Mouse (Mus musculus) kidney, adult 2 months (tissue): ENCODE measurements around the gene Sfxn4. TPM values are rescaled to one million over a fixed set of nuclear protein-coding genes. Genes with fewer than 3 reads are reported as not detected.

Experiments used
- DNase-seq: peaks from one replicate; pipeline ENCODE4 v3.0.0; 2021
- H3K27ac ChIP-seq: fragments of 200-500 bp; 2 replicates; pipeline ENCODE4 v1.5.1; 2012; ENCODE audit warnings: low read depth, low read length, control low read depth, inconsistent platforms; ENCODE audit not compliant: insufficient read depth
- H3K27me3 ChIP-seq: fragments of 200-500 bp; replicated peaks from 2 replicates; pipeline ENCODE4 v1.6.1; 2012; ENCODE audit warnings: mild to moderate bottlenecking, moderate library complexity, low read length, inconsistent platforms; ENCODE audit not compliant: control insufficient read depth, insufficient read depth
- H3K36me3 ChIP-seq: fragments of 200-500 bp; 2 replicates; pipeline ENCODE4 v1.6.1; 2012; ENCODE audit warnings: mild to moderate bottlenecking, moderate library complexity, low read length, inconsistent platforms; ENCODE audit not compliant: control insufficient read depth, insufficient read depth
- H3K4me1 ChIP-seq: fragments of 200-500 bp; 2 replicates; pipeline ENCODE4 v1.6.1; 2011; ENCODE audit warnings: low read length; ENCODE audit not compliant: control insufficient read depth, insufficient read depth
- H3K4me3 ChIP-seq: fragments of 200-500 bp; 2 replicates; pipeline ENCODE4 v1.5.1; 2011; ENCODE audit warnings: mild to moderate bottlenecking, low read depth, low read length, control low read depth; ENCODE audit not compliant: insufficient read depth
- CTCF ChIP-seq: fragments of 200-500 bp; conservative IDR thresholded peaks from 2 replicates; pipeline ENCODE4 v1.5.1; 2011; ENCODE audit warnings: low read depth, mild to moderate bottlenecking, control low read depth, low read length, moderate library complexity, mixed read lengths; ENCODE audit not compliant: insufficient read depth, insufficient read length
- POLR2A ChIP-seq: fragments of 200-500 bp; IDR thresholded peaks from one replicate; pipeline ENCODE4 v1.6.1; 2011; ENCODE audit warnings: low read depth, low read length, control low read depth
- WGBS: fragments of 180-500 bp; shearing (Covaris S2); methylation state at CpG from one replicate; pipeline ENCODE4 v1.1.7; 2018; 5-methylcytosine and 5-hydroxymethylcytosine counted together
- polyA plus RNA-seq: library from polyadenylated mRNA; depleted of rRNA; stranded (reverse); fragments of >200 nt; gene quantifications from 2 replicates; pipeline ENCODE4 v1.2.3, GENCODE M21; 2012

Sfxn4 gene
- polyA plus RNA-seq, 1 experiment: 3.6 TPM

- TF ChIP-seq CTCF (no peak), POLR2A (no peak)
- DNase-seq: no peak
- H3K36me3 ChIP-seq: peaks cover 9% of the 10 kb centered on the region; the same call in 1 of the 2 replicates
- H3K4me1 ChIP-seq: no peaks in the 10 kb centered on the region
- no peaks in the 10 kb centered on the region for H3K27me3 ChIP-seq
- 92% methylated on average over 6 of the region's 6 CpGs for WGBS
- H3K4me3 ChIP-seq: no peak overlapping the region
- no peak overlapping the region for H3K27ac ChIP-seq
Measured at GRCm38 (mm10) chr19:60818677-60819076, 42.6 kb downstream of the Sfxn4 start.

- 0 out of 2 replicates have a peak, but pooled peaks cover 3% of the 10 kb centered on the region for H3K4me1 ChIP-seq
- no peak for TF ChIP-seq POLR2A
- no peak for TF ChIP-seq CTCF
- WGBS: 92% methylated on average over 6 of the region's 6 CpGs
Measured at GRCm38 (mm10) chr19:60813133-60813532, 48.1 kb downstream of the Sfxn4 start.

GRCm38 (mm10) chr19:60812036-60812389, 49.3 kb downstream of the Sfxn4 start:
- 18% methylated on average over 10 of the region's 10 CpGs for WGBS
- no peak for TF ChIP-seq CTCF
- no peak for TF ChIP-seq POLR2A
- Histone ChIP-seq H3K4me1 (0 out of 2 replicates have a peak, but pooled peaks cover 3% of the 10 kb centered on the region), H3K27me3 (no peaks in the 10 kb centered on the region; the same call in 1 of the 2 replicates), H3K4me3 (peak overlapping the region; percentile 80), H3K36me3 (peaks cover 2% of the 10 kb centered on the region; the same call in 1 of the 2 replicates), H3K27ac (no peak overlapping the region)
- DNase-seq: no peak

More at GRCm38 (mm10) chr19:60813133-60813532, 48.1 kb downstream of the Sfxn4 start:
- peaks cover 2% of the 10 kb centered on the region; the same call in 1 of the 2 replicates for H3K36me3 ChIP-seq
- H3K27me3 ChIP-seq: no peaks in the 10 kb centered on the region; the same call in 1 of the 2 replicates
- H3K27ac ChIP-seq: no peak overlapping the region
- DNase-seq: no peak
- no peak overlapping the region for H3K4me3 ChIP-seq

- 3% methylated on average over 45 of the region's 45 CpGs for WGBS
- DNase-seq: peak; percentile 95
- Histone ChIP-seq H3K36me3 (no peaks in the 10 kb centered on the region), H3K4me3 (peak within 1 kb of the TSS; percentile 80), H3K27me3 (no peaks in the 10 kb centered on the region; the same call in 1 of the 2 replicates), H3K27ac (peak within 1 kb of the TSS; percentile 36; the same call in 1 of the 2 replicates), H3K4me1 (0 out of 2 replicates have a peak, but pooled peaks cover 3% of the 10 kb centered on the region)
- TF ChIP-seq CTCF (peak; percentile 70), POLR2A (peak; percentile 67)
Measured at GRCm38 (mm10) chr19:60811098-60812035, 49.9 kb downstream of the Sfxn4 start, which contains the start of gene Fam45a. Fam45a (plus strand) TSS chr19:60811585.

- WGBS: 99% methylated on average over 2 of the region's 2 CpGs
- TF ChIP-seq POLR2A: no peak
- TF ChIP-seq CTCF: no peak
- Histone ChIP-seq H3K4me1 (0 out of 2 replicates have a peak, but pooled peaks cover 3% of the 10 kb centered on the region), H3K4me3 (no peak overlapping the region), H3K36me3 (no peaks in the 10 kb centered on the region), H3K27ac (no peak overlapping the region), H3K27me3 (no peaks in the 10 kb centered on the region; the same call in 1 of the 2 replicates)
- no peak for DNase-seq
Measured at GRCm38 (mm10) chr19:60809927-60810326, 51.4 kb downstream of the Sfxn4 start.

GRCm38 (mm10) chr19:60804903-60805302, 56.4 kb downstream of the Sfxn4 start:
- WGBS: 75% methylated on average over 2 of the region's 2 CpGs
- TF ChIP-seq POLR2A: no peak

More at GRCm38 (mm10) chr19:60804903-60805302, 56.4 kb downstream of the Sfxn4 start:
- no peak overlapping the region for H3K27ac ChIP-seq
- no peak for DNase-seq
- H3K27me3 ChIP-seq: no peaks in the 10 kb centered on the region; the same call in 1 of the 2 replicates
- no peak overlapping the region for H3K4me3 ChIP-seq
- no peaks in the 10 kb centered on the region for H3K4me1 ChIP-seq
- no peaks in the 10 kb centered on the region for H3K36me3 ChIP-seq
